Comparison of ENCODE assay signal across 14 mouse cellular contexts in genomic region chr1:112452390-112452789, GRCm38 (mm10).
A peak's percentile ranks its signal among the peaks of the same experiment; 100 is the strongest.
DNase-seq lines count a peak whose midpoint lies in the region; ATAC-seq and TF ChIP-seq lines count a peak whose summit lies in the region.
"Had no signal": no experiment of that assay in that cellular context is flagged by ENCODE, and none has a peak within 500 bp of the region (broad histone marks: within the 10 kb centered on the region; RNA-seq: fewer than 3 reads in every experiment).

No protein-coding gene starts in this region.

- H3K9ac ChIP-seq in forebrain, embryonic 14.5 days (ENCODE audit: low read length) = no peak overlapping the region
- H3K9ac ChIP-seq in forebrain, embryonic 11.5 days (ENCODE audit: low read length) = no peak overlapping the region
- H3K9ac ChIP-seq in liver, postnatal 0 days (replicated peaks) = no peak overlapping the region
- H3K9ac ChIP-seq: heart, embryonic 15.5 days; hindbrain, embryonic 14.5 days; liver, embryonic 13.5 days; midbrain, embryonic 12.5 days; neural tube, embryonic 12.5 days had no signal

- peak; percentile 12 for DNase-seq in forebrain, embryonic 14.5 days (ENCODE audit: low spot score)
- no peak for DNase-seq in forebrain, embryonic 11.5 days (ENCODE audit: low spot score)
- DNase-seq in liver, postnatal 0 days = no peak
- no peak for DNase-seq in liver
- peak; percentile 43 for DNase-seq in NIH3T3 (ENCODE audit: low read depth)
- DNase-seq in forelimb bud, embryonic 11.5 days (ENCODE audit: low read depth, low spot score) = peak; percentile 1
- DNase-seq in cerebellum, adult 9-11 months = no peak
- no peak for DNase-seq in spleen, postnatal 14 days (ENCODE audit: low spot score in 2 of 2)
- DNase-seq: adrenal gland, adult 8-10 months; liver, embryonic 13.5 days had no signal

- H3K27ac ChIP-seq in forebrain, embryonic 14.5 days (ENCODE audit: low read depth, low read length) = no peak overlapping the region
- no peak overlapping the region for H3K27ac ChIP-seq in forebrain, embryonic 11.5 days (ENCODE audit: low read depth, low read length)
- no peak overlapping the region for H3K27ac ChIP-seq in liver, postnatal 0 days (ENCODE audit: low read depth)
- H3K27ac ChIP-seq: heart, embryonic 15.5 days; hindbrain, embryonic 14.5 days; liver, embryonic 13.5 days; midbrain, embryonic 12.5 days; neural tube, embryonic 12.5 days had no signal

- no peaks in the 10 kb centered on the region for H3K36me3 ChIP-seq in forebrain, embryonic 14.5 days (ENCODE audit: control insufficient read depth, insufficient read depth, low read length)
- H3K36me3 ChIP-seq in forebrain, embryonic 11.5 days (ENCODE audit: control insufficient read depth, insufficient read depth, low read length) = no peaks in the 10 kb centered on the region
- H3K36me3 ChIP-seq in liver, postnatal 0 days (replicated peaks; ENCODE audit: insufficient read depth, low read length) = no peaks in the 10 kb centered on the region
- H3K36me3 ChIP-seq: heart, embryonic 15.5 days; liver, embryonic 13.5 days; midbrain, embryonic 12.5 days; neural tube, embryonic 12.5 days had no signal

- peak; percentile 6; the same call in 1 of the 2 replicates for ATAC-seq in forebrain, embryonic 14.5 days
- ATAC-seq in forebrain, embryonic 11.5 days (replicated peaks; ENCODE audit: low FRiP score) = no peak
- ATAC-seq in liver, postnatal 0 days = no peak

- H3K27me3 ChIP-seq in forebrain, embryonic 14.5 days (replicated peaks; ENCODE audit: control insufficient read depth, insufficient read depth, low read length) = no peaks in the 10 kb centered on the region
- no peaks in the 10 kb centered on the region for H3K27me3 ChIP-seq in forebrain, embryonic 11.5 days (ENCODE audit: control insufficient read depth, insufficient read depth, low read length)
- H3K27me3 ChIP-seq in liver, postnatal 0 days (ENCODE audit: insufficient read depth, low read length) = no peaks in the 10 kb centered on the region
- H3K27me3 ChIP-seq: heart, embryonic 15.5 days; liver, embryonic 13.5 days; midbrain, embryonic 12.5 days; neural tube, embryonic 12.5 days had no signal

- TF ChIP-seq EP300 in liver, postnatal 0 days (IDR thresholded peaks at IDR 0.05; ENCODE audit: low read depth) = no peak

- TF ChIP-seq CTCF in liver, postnatal 0 days (IDR thresholded peaks at IDR 0.05; ENCODE audit: low read depth) = peak; percentile 7; the same call in 1 of the 2 replicates

- H3K4me1 ChIP-seq in forebrain, embryonic 14.5 days (ENCODE audit: control insufficient read depth, insufficient read depth, low read length) = no peaks in the 10 kb centered on the region
- H3K4me1 ChIP-seq in forebrain, embryonic 11.5 days (replicated peaks; ENCODE audit: control insufficient read depth, insufficient read depth, low read length) = no peaks in the 10 kb centered on the region
- no peaks in the 10 kb centered on the region for H3K4me1 ChIP-seq in liver, postnatal 0 days (ENCODE audit: insufficient read depth)
- H3K4me1 ChIP-seq: heart, embryonic 15.5 days; liver, embryonic 13.5 days; midbrain, embryonic 12.5 days; neural tube, embryonic 12.5 days had no signal

- H3K4me2 ChIP-seq in forebrain, embryonic 14.5 days (ENCODE audit: low read length) = no peak overlapping the region
- no peak overlapping the region for H3K4me2 ChIP-seq in forebrain, embryonic 11.5 days (ENCODE audit: low read depth, low read length, severe bottlenecking)
- no peak overlapping the region for H3K4me2 ChIP-seq in liver, postnatal 0 days (ENCODE audit: low read depth, low read length)
- H3K4me2 ChIP-seq: heart, embryonic 15.5 days; hindbrain, embryonic 14.5 days; liver, embryonic 13.5 days; midbrain, embryonic 12.5 days; neural tube, embryonic 12.5 days had no signal

- no peak overlapping the region for H3K4me3 ChIP-seq in forebrain, embryonic 14.5 days (ENCODE audit: low read depth, low read length)
- H3K4me3 ChIP-seq in forebrain, embryonic 11.5 days (ENCODE audit: low read depth, low read length) = no peak overlapping the region
- H3K4me3 ChIP-seq in liver, postnatal 0 days (ENCODE audit: low read depth, low read length) = no peak overlapping the region
- H3K4me3 ChIP-seq: heart, embryonic 15.5 days; liver, embryonic 13.5 days; midbrain, embryonic 12.5 days; neural tube, embryonic 12.5 days had no signal

- no peaks in the 10 kb centered on the region for H3K9me3 ChIP-seq in forebrain, embryonic 14.5 days (replicated peaks; ENCODE audit: control insufficient read depth, low read length)
- no peaks in the 10 kb centered on the region for H3K9me3 ChIP-seq in forebrain, embryonic 11.5 days (ENCODE audit: control insufficient read depth, low read length)
- no peaks in the 10 kb centered on the region for H3K9me3 ChIP-seq in liver, postnatal 0 days (ENCODE audit: low read length)
- H3K9me3 ChIP-seq: heart, embryonic 15.5 days; liver, embryonic 13.5 days; midbrain, embryonic 12.5 days; neural tube, embryonic 12.5 days had no signal

Comparison
In these comparisons a context has a peak if more than half of its experiments do, and no peak if none do; other contexts are left out.
1. DNase-seq: peak in forebrain, embryonic 14.5 days (single experiment), NIH3T3 (single experiment) and forelimb bud, embryonic 11.5 days (single experiment); none in forebrain, embryonic 11.5 days (single experiment), liver, postnatal 0 days (single experiment), liver (single experiment), cerebellum, adult 9-11 months (single experiment) and spleen, postnatal 14 days (0 of 2).